Mouse (Mus musculus) CH12.LX (cell line): ENCODE measurements around the gene Slc4a1. TPM values are rescaled to one million over a fixed set of nuclear protein-coding genes. Genes with fewer than 3 reads are reported as not detected.
A peak's percentile ranks its signal among the peaks of the same experiment; 100 is the strongest.

Source experiments
- DNase-seq: peaks from one replicate; pipeline ENCODE4 v3.0.0-alpha.2; 2013; ENCODE audit errors: extremely low read depth
- H3K27ac ChIP-seq: 2 replicates; pipeline ENCODE4 v1.5.1; 2012; ENCODE audit warnings: low read depth, mild to moderate bottlenecking, control low read depth, moderate library complexity; ENCODE audit not compliant: insufficient read depth
- H3K27me3 ChIP-seq: replicated peaks from 2 replicates; pipeline ENCODE3; 2012; ENCODE audit warnings: inconsistent platforms
- H3K36me3 ChIP-seq, 2 experiments: replicated peaks in 1 of 2; 2 replicates each; pipeline versions ENCODE3 to v1.6.1; 2012; ENCODE audit warnings: inconsistent platforms in 1 of 2, low read length in 1 of 2, mild to moderate bottlenecking in 1 of 2, mixed read lengths in 1 of 2, moderate library complexity in 1 of 2; ENCODE audit not compliant: control insufficient read depth in 1 of 2, insufficient read depth in 1 of 2
- H3K4me1 ChIP-seq, 2 experiments: 2 replicates each; pipeline ENCODE4 v1.6.1; 2012; ENCODE audit warnings: inconsistent platforms in 1 of 2, moderate library complexity in 1 of 2; ENCODE audit not compliant: insufficient read depth in 2 of 2, control insufficient read depth in 1 of 2
- H3K4me2 ChIP-seq: 2 replicates; pipeline ENCODE4 v1.6.1; 2012; ENCODE audit warnings: low read depth, mild to moderate bottlenecking, control low read depth; ENCODE audit not compliant: poor library complexity, insufficient read depth, severe bottlenecking
- H3K4me3 ChIP-seq, 3 experiments: fragments of 150-350 bp in 1 of 3; sonication (generic) in 1 of 3; replicated peaks in 1 of 3; 2 replicates each; pipeline versions ENCODE3 to v1.5.1; 2011 to 2012; ENCODE audit warnings: low read depth in 2 of 3, low read length in 2 of 3, mild to moderate bottlenecking in 2 of 3, moderate library complexity in 2 of 3, control low read depth in 1 of 3, improper control_type of control experiment in 1 of 3, inconsistent platforms in 1 of 3, mixed read lengths in 1 of 3; ENCODE audit not compliant: poor library complexity in 1 of 3
- H3K79me2 ChIP-seq: replicated peaks from 2 replicates; pipeline ENCODE4 v1.6.1; 2012; ENCODE audit warnings: mild to moderate bottlenecking, moderate library complexity; ENCODE audit not compliant: control insufficient read depth, poor library complexity, insufficient read depth, severe bottlenecking; ENCODE audit errors: extremely low read depth
- H3K9ac ChIP-seq: 2 replicates; pipeline ENCODE4 v1.6.1; 2012; ENCODE audit warnings: low read depth, mild to moderate bottlenecking, control low read depth, moderate library complexity; ENCODE audit not compliant: insufficient read depth
- H3K9me3 ChIP-seq: replicated peaks from 2 replicates; pipeline ENCODE3; 2012; ENCODE audit warnings: low read length, inconsistent platforms, mixed read lengths
- E2F4 ChIP-seq: IDR thresholded peaks from 2 replicates; pipeline ENCODE4 v1.6.1; 2011; ENCODE audit warnings: low read depth, low read length, improper control_type of control experiment; ENCODE audit not compliant: insufficient replicate concordance
- EP300 ChIP-seq: IDR thresholded peaks from 2 replicates; pipeline ENCODE4 v1.6.1; 2011; ENCODE audit warnings: low read length, improper control_type of control experiment
- ETS1 ChIP-seq: conservative IDR thresholded peaks from 2 replicates; pipeline ENCODE4 v1.6.1; 2012; ENCODE audit warnings: low read depth, mild to moderate bottlenecking, inconsistent platforms, low read length, improper control_type of control experiment, moderate library complexity
- JUN ChIP-seq: IDR thresholded peaks from 2 replicates; pipeline ENCODE4 v1.6.1; 2011; ENCODE audit warnings: low read depth, mild to moderate bottlenecking, low read length, improper control_type of control experiment, moderate library complexity; ENCODE audit not compliant: insufficient read depth
- NRF1 ChIP-seq: IDR thresholded peaks from 2 replicates; pipeline ENCODE4 v1.6.1; 2014; ENCODE audit warnings: low read depth, mild to moderate bottlenecking, inconsistent platforms, low read length, improper control_type of control experiment, moderate library complexity
- POLR2A ChIP-seq: IDR thresholded peaks from 2 replicates; pipeline ENCODE4 v1.6.1; 2011; ENCODE audit warnings: low read depth, mild to moderate bottlenecking, improper control_type of control experiment, low read length
- POLR2AphosphoS2 ChIP-seq: IDR thresholded peaks from 2 replicates; pipeline ENCODE4 v1.6.1; 2011; ENCODE audit warnings: low read depth, low read length, improper control_type of control experiment
- TBP ChIP-seq: conservative IDR thresholded peaks from 2 replicates; pipeline ENCODE4 v1.6.1; 2011; ENCODE audit warnings: low read depth, low read length, improper control_type of control experiment
- USF1 ChIP-seq: IDR thresholded peaks from 2 replicates; pipeline ENCODE4 v1.6.1; 2014; ENCODE audit warnings: low read depth, mild to moderate bottlenecking, inconsistent platforms, low read length, improper control_type of control experiment
- ZKSCAN1 ChIP-seq: IDR thresholded peaks from 2 replicates; pipeline ENCODE4 v1.6.1; 2012; ENCODE audit warnings: low read depth, inconsistent platforms, low read length, improper control_type of control experiment, borderline replicate concordance
- ZNF384 ChIP-seq: IDR thresholded peaks from 2 replicates; pipeline ENCODE4 v1.6.1; 2012; ENCODE audit warnings: low read depth, low read length, improper control_type of control experiment, inconsistent platforms
- dilution Hi-C: fragments of 300-500 bp; cut with MboI; formaldehyde crosslinking; loops from 2 replicates; pipeline ENCODE4 v1.14.3; 2020; ENCODE audit warnings: low sequenced_read_pairs; ENCODE audit not compliant: extremely low pct_unique_long_range_greater_than_20kb, extremely low pct_ligation_motif_present
- in situ Hi-C: fragments of 300-500 bp; cut with MboI; formaldehyde crosslinking; loops from 3 replicates; pipeline ENCODE4 v1.14.3; 2019; ENCODE audit warnings: low sequenced_read_pairs, low pct_ligation_motif_present, low pct_unique_long_range_greater_than_20kb, mixed read lengths
- polyA plus RNA-seq: library from polyadenylated mRNA; unstranded; fragments of >175 nt; gene quantifications from 2 replicates; pipeline ENCODE4 v1.2.1, GENCODE M21; 2012; ENCODE audit warnings: low read depth; ENCODE audit not compliant: insufficient read length
- total RNA-seq, 2 experiments: library from RNA; depleted of rRNA; stranded (reverse); fragments of 300-350 nt in 1 of 2; fragments of >200 nt in 1 of 2; gene quantifications; 2 replicates each; pipeline ENCODE4 v1.2.3; 2012 to 2014

The Slc4a1 gene
- total and polyA plus RNA-seq, 3 experiments: 0.08 TPM; not detected in 2

GRCm38 (mm10) chr11:102315690-102316571, 50.1 kb downstream of the Slc4a1 start (continued):
- peak; percentile 86 for TF ChIP-seq TBP
- no peak for TF ChIP-seq E2F4
- TF ChIP-seq JUN: no peak; the same call in 1 of the 2 replicates
- peak; percentile 36; the same call in 1 of the 2 replicates for TF ChIP-seq EP300
- peak; percentile 83 for TF ChIP-seq ETS1
- peak; percentile 52; the same call in 1 of the 2 replicates for TF ChIP-seq ZNF384
- peak; percentile 74 for TF ChIP-seq POLR2A
- peak; percentile 73; the same call in 1 of the 2 replicates for TF ChIP-seq POLR2AphosphoS2
- 0 out of 2 replicates have a peak, but pooled peaks have one; percentile 27 for TF ChIP-seq NRF1

- peaks cover 48 to 60% of the 10 kb centered on the region in 2 experiments for H3K36me3 ChIP-seq
- DNase-seq: no peak
- dilution Hi-C loops (loop anchor here (25.0 kb wide), 1 partner anchor 98 kb away; the partner anchor contains the start of gene Slc25a39), in situ Hi-C loops (no loop called here)
- no peak overlapping the region for H3K4me2 ChIP-seq
- no peaks in the 10 kb centered on the region for H3K27me3 ChIP-seq
- H3K9ac ChIP-seq: no peak overlapping the region
- TF ChIP-seq ZNF384: no peak
- 0 out of 2 replicates have a peak, but pooled peaks have one; percentile 7 for TF ChIP-seq POLR2A
- no peak for TF ChIP-seq ZKSCAN1
- TF ChIP-seq, all 38 proteins: peak for 1
- Histone ChIP-seq H3K4me1 (peaks cover 23 to 59% of the 10 kb centered on the region in 2 experiments), H3K9me3 (no peaks in the 10 kb centered on the region), H3K27ac (no peak overlapping the region), H3K79me2 (peaks cover 42% of the 10 kb centered on the region), H3K4me3 (no peak overlapping the region)
These were observed 51.7 kb downstream of the Slc4a1 start for GRCm38 (mm10) chr11:102314321-102314720.

GRCm38 (mm10) chr11:102312586-102312985, 53.4 kb downstream of the Slc4a1 start:
- in situ Hi-C loops: no loop called here

More at GRCm38 (mm10) chr11:102312586-102312985, 53.4 kb downstream of the Slc4a1 start:
- TF ChIP-seq USF1 (no peak), TBP (no peak)
- dilution Hi-C loops: loop anchor here (25.0 kb wide), 1 partner anchor 100 kb away; the partner anchor contains the start of gene Slc25a39
- no peak overlapping the region for H3K4me2 ChIP-seq
- no peak overlapping the region for H3K4me3 ChIP-seq
- H3K36me3 ChIP-seq: peaks cover 57 to 73% of the 10 kb centered on the region in 2 experiments
- no peak for DNase-seq
- H3K4me1 ChIP-seq: peaks cover 23 to 64% of the 10 kb centered on the region in 2 experiments
- H3K79me2 ChIP-seq: peaks cover 29% of the 10 kb centered on the region
- no peak overlapping the region for H3K9ac ChIP-seq
- H3K9me3 ChIP-seq: no peaks in the 10 kb centered on the region
- no peaks in the 10 kb centered on the region for H3K27me3 ChIP-seq
- H3K27ac ChIP-seq: no peak overlapping the region
